Mouse (Mus musculus) left cerebral cortex, adult 8-10 months (tissue): Measurements from ENCODE around the gene Ubtd1. TPM values are rescaled to one million over a fixed set of nuclear protein-coding genes. Genes with fewer than 3 reads are reported as not detected.
"Not testable (repeated sequence)": the region's sequence is repeated elsewhere in the genome, so short reads cannot be mapped to it uniquely, and the experiment has no call there.

Experiments
- DNase-seq, 2 experiments: peaks; one replicate each; pipeline ENCODE4 v3.0.0; 2022; ENCODE audit warnings: low spot score in 2 of 2
- total RNA-seq, 4 experiments: library from RNA; stranded (reverse); gene quantifications; 2 replicates each; pipeline ENCODE4 v1.2.4; 2022

Ubtd1 gene
- total RNA-seq, 4 experiments from 2014 or later: 12.0 to 13.2 (median 12.5) TPM

GRCm38 (mm10) chr19:42061443-42061842 is 79.9 kb downstream of the Ubtd1 start:
- no peak for DNase-seq

DNA sequence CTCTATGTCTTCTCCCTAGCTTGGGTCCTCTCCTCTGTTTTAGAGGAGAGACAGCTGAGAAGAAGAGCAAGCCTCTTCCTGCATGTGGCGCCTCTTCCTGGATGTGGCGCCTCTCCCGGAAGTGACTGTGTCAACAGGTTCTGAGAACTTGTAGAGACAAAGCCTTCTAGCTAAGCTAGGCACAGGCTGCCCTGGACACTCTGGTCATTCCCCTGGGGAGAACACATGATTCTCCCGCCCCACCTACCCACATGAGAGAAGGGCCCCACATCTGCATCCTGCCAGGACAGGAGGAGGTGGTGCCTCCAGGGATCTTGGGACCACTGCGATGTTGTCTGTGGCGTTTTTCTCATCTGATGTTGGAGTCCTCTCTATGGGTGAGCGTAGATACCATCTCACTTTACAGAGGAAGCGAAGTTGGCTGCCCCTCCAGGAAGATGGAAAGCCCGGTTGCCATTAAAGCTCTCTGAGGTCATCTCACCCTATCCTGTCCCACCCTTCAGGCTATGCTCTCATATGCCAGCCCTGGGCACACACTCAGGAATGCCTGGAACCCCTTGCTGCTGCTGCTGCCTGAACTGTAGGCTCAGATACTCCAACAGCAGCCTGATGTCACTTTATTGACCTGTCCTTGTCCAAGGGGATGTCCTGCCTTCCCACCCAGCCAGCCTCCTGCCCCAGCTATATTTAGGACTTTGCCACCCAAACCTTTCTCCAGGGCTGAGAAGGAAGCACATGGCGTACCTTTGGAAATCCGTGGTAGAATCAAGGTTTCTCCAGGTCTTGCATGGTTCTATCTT is 87.1 kb downstream of the Ubtd1 start:
- no peak for DNase-seq

DNA sequence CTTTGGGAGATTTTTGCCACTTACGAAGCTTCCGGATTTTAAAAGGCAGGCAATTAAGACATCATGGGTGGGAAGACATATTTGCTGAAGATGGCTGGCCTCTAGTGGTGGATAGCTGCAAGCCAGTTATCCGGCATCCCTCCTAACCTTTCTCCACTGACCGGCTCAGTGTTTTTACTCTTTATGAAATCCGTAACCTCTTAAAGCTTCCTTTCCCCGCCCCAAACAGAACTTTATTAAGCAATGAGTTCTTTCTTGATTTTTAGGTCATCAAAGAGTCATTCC is 87.6 kb downstream of the Ubtd1 start:
- no peak for DNase-seq

DNA sequence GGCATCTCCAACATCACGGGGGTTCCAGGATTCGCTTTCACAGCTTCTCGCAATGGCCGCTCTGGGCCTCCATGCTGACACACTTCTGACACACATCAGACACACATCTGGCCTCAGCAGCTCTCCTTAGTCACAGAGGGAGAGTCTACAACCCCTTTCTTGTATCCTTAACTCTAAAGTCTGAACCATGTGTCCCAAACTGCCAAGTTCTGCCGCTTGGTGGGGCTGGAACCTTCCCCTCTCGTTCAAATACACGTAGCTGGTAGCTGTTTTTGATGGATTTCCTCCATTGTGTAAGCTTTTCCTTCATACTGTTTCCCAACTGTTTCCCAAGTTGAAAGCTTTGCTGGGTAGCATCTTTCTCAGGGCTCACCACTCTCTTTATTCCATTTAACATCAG is 89.7 kb downstream of the Ubtd1 start:
- DNase-seq: no peak

- DNase-seq: no peak
These were observed 90.5 kb downstream of the Ubtd1 start for GRCm38 (mm10) chr19:42071886-42072608.

DNA sequence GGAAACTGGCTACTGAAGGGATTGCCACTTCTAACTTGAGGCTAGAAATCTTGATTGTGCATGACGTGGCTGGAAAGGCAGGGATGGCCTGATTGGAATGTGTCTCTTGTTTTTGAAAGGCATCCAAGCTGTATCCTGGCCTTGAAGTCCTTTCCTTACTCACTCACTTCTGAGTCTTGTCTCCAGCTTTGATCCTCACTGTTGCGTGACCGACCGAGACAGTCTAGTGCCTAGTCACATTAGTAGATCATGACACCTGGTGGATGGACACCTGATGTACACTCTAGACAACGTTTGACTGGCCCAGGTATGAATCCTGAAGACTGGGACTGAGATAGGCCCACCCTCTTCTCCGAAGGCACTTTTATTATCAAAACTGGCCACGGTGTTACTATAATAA is 91.2 kb downstream of the Ubtd1 start:
- no peak for DNase-seq

- DNase-seq: no peak
These were observed 93.5 kb downstream of the Ubtd1 start for GRCm38 (mm10) chr19:42075051-42075450.

- DNase-seq: no peak
These were observed 94.4 kb downstream of the Ubtd1 start for GRCm38 (mm10) chr19:42075992-42076391.

DNA sequence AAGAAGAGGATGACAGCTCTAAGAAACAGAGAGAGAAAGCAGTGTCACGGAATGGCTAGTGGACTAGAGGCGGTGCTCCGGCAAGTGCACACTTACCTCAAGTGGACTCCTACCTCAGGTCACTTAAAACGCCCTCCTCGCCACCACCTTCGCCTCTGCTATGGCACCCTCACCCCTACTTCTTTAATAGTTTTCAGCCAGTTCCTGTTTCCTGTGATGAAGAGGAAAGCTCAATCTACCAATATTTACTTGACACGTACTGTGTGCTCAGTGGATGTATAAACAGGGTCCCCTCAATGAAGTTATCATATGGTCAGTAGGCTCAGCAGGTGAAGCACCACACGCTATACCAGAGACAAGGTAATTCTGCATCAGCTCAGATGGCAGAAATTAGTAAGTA is 97.0 kb downstream of the Ubtd1 start:
- no peak for DNase-seq

GRCm38 (mm10) chr19:42079006-42079405 is 97.4 kb downstream of the Ubtd1 start:
- DNase-seq: no peak

DNA sequence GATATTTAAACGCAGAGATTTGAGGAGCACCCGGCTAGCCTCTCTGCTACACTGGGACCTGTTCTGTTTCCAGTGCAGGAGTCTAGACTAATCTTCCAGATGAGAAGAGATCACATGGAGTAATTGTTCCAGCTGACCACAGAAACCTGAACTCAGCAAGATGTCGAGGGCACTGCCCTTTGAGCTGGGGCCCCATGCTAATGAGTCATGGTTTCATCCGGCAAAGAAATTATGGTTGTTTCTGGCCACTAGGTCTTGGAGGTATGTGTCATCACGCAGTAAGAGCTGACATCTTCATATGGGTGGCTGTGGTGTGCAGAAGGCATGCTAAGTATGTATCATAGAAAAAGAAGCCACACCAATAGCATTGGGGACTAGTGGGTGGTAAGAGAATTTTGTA is 98.4 kb downstream of the Ubtd1 start:
- no peak for DNase-seq

DNA sequence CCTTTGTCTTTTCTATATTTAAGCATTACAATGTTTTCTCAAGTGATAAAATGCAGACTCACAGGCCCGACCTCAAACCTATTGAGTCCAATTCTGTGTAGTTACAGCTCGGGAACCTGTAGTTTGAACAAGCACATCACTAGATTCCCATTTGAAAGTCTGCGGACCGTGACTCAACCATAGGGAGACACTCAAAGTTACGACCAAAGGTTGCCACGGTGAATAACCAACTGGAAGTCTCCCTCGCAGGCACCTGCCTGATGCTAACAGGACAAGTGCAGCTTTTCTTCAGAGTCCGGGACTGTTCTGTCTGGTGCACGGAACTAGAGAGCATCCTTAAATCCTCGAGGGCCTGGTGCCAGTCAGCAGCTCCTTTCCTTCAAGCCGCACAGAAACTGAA is 98.9 kb downstream of the Ubtd1 start:
- no peak for DNase-seq

- not testable (repeated sequence) for DNase-seq
These were observed 100.0 kb downstream of the Ubtd1 start for GRCm38 (mm10) chr19:42081613-42082012.

Other genes starting within 250 kb of the Ubtd1 start
- gene Slit1, start 238.1 kb upstream of the Ubtd1 start, total RNA-seq: 10 to 100 TPM; 43.6 to 51.7 (median 48.7) TPM
- 1 to 10 TPM; 3.2 to 5.5 (median 3.8) TPM for gene Arhgap19, start 179.7 kb upstream of the Ubtd1 start, total RNA-seq
- gene Frat1, start 151.8 kb upstream of the Ubtd1 start, total RNA-seq: 10 to 100 TPM; 18.5 to 22.1 (median 20.7) TPM
- gene Frat2, start 133.6 kb upstream of the Ubtd1 start, total RNA-seq: 1 to 10 TPM; 5.9 to 8.2 (median 6.5) TPM
- gene Rrp12, start 85.6 kb upstream of the Ubtd1 start, total RNA-seq: 10 to 100 TPM; 30.1 to 33.4 (median 30.9) TPM
- 100 to 1,000 TPM; 554 to 587 (median 579) TPM for gene Pgam1, start 69.8 kb upstream of the Ubtd1 start, total RNA-seq
- 10 to 100 TPM; 26.0 to 31.7 (median 29.0) TPM for gene Exosc1, start 48.3 kb upstream of the Ubtd1 start, total RNA-seq
- gene Zdhhc16, start 48.3 kb upstream of the Ubtd1 start, total RNA-seq: 10 to 100 TPM; 38.1 to 43.7 (median 42.7) TPM
- 10 to 100 TPM; 29.3 to 43.8 (median 34.7) TPM for gene Mms19, start 606 bp upstream of the Ubtd1 start, total RNA-seq
- gene Ankrd2, start 54.2 kb downstream of the Ubtd1 start, total RNA-seq: under 1 TPM in 2 of 4 experiments, not detected in 2; 0.62 to 0.81 TPM
- gene Hoga1, start 63.8 kb downstream of the Ubtd1 start, total RNA-seq: 1 to 10 TPM; 4.8 to 6.0 (median 5.2) TPM
- 1 to 10 TPM in 1 of 4 experiments, under 1 TPM in 3; 0.36 to 1.2 (median 0.84) TPM for gene 4933411K16Rik, start 70.5 kb downstream of the Ubtd1 start, total RNA-seq
- gene Morn4, start 104.6 kb downstream of the Ubtd1 start, total RNA-seq: 10 to 100 TPM; 64.8 to 72.4 (median 68.3) TPM
- 10 to 100 TPM; 64.0 to 69.1 (median 66.9) TPM for gene Pi4k2a, start 108.7 kb downstream of the Ubtd1 start, total RNA-seq
- 10 to 100 TPM; 28.3 to 30.5 (median 29.8) TPM for gene Avpi1, start 147.3 kb downstream of the Ubtd1 start, total RNA-seq
- gene Marveld1, start 165.6 kb downstream of the Ubtd1 start, total RNA-seq: 10 to 100 TPM in 1 of 4 experiments, 1 to 10 TPM in 3; 8.7 to 10.2 (median 9.0) TPM
- 100 to 1,000 TPM in 1 of 4 experiments, 10 to 100 TPM in 3; 78.2 to 101 (median 83.5) TPM for gene Zfyve27, start 182.2 kb downstream of the Ubtd1 start, total RNA-seq
- gene Sfrp5, start 220.5 kb downstream of the Ubtd1 start, total RNA-seq: 1 to 10 TPM; 1.9 to 4.1 (median 2.6) TPM